Mouse (Mus musculus) heart, postnatal 0 days (tissue): ENCODE data around the gene Poll. TPM values are rescaled to one million over a fixed set of nuclear protein-coding genes. Genes with fewer than 3 reads are reported as not detected.

Source experiments
- ATAC-seq: fragments of 200-750 bp; cut with Nextera tagmentation; 2 replicates; pipeline ENCODE4 v1.8.0; 2017; ENCODE audit warnings: low read depth, moderate number of reproducible peaks, moderate library complexity; ENCODE audit not compliant: insufficient read depth
- DNase-seq: peaks from one replicate; pipeline ENCODE4 v3.0.0-alpha.2; 2016; ENCODE audit warnings: low spot score
- H3K27ac ChIP-seq: fragments of 300-500 bp; sonication (generic); 2 replicates; pipeline ENCODE4 v1.5.1; 2014; ENCODE audit warnings: low read depth, mild to moderate bottlenecking
- H3K27me3 ChIP-seq: fragments of 300-500 bp; sonication (generic); 2 replicates; pipeline ENCODE4 v1.6.1; 2014; ENCODE audit warnings: low read length, mixed read lengths; ENCODE audit not compliant: control insufficient read depth, insufficient read depth
- H3K36me3 ChIP-seq: fragments of 300-500 bp; sonication (generic); replicated peaks from 2 replicates; pipeline ENCODE4 v1.6.1; 2014; ENCODE audit warnings: low read length, mixed read lengths; ENCODE audit not compliant: control insufficient read depth, insufficient read depth
- H3K4me1 ChIP-seq: fragments of 300-500 bp; sonication (generic); 2 replicates; pipeline ENCODE4 v1.6.1; 2014; ENCODE audit warnings: antibody characterized with exemption; ENCODE audit not compliant: control insufficient read depth, insufficient read depth
- H3K4me2 ChIP-seq: fragments of 300-500 bp; sonication (generic); 2 replicates; pipeline ENCODE4 v1.6.1; 2014; ENCODE audit warnings: low read depth, mild to moderate bottlenecking, low read length, moderate library complexity
- H3K4me3 ChIP-seq: fragments of 300-500 bp; sonication (generic); 2 replicates; pipeline ENCODE4 v1.5.1; 2014; ENCODE audit warnings: low read depth, low read length
- H3K9ac ChIP-seq: fragments of 300-500 bp; sonication (generic); replicated peaks from 2 replicates; pipeline ENCODE4 v1.6.1; 2014; ENCODE audit warnings: low read depth, low read length, mixed read lengths
- H3K9me3 ChIP-seq: fragments of 300-500 bp; sonication (generic); replicated peaks from 2 replicates; pipeline ENCODE4 v1.6.1; 2016; ENCODE audit warnings: low read length; ENCODE audit not compliant: control insufficient read depth
- CTCF ChIP-seq: IDR thresholded peaks from 2 replicates; pipeline ENCODE4 v1.5.1; 2016; ENCODE audit warnings: antibody characterized with exemption, control low read depth, low read depth
- EP300 ChIP-seq: IDR thresholded peaks from 2 replicates; pipeline ENCODE4 v1.6.1; 2016; ENCODE audit warnings: antibody characterized with exemption, low read depth
- WGBS: fragments of 180-500 bp; shearing (Covaris S2); extraction: QIAGEN DNeasy Blood & Tissue Kit; methylation state at CpG from one replicate; pipeline ENCODE4 v1.1.7; 2014; 5-methylcytosine and 5-hydroxymethylcytosine counted together
- polyA plus RNA-seq: library from polyadenylated mRNA; unstranded; fragments of >200 nt; fragmentation: Nextera tagmentation; extraction: Ambion mirVana; gene quantifications from 2 replicates; pipeline ENCODE4 v1.2.1, GENCODE M21; 2015
- total RNA-seq: library from RNA; depleted of rRNA; stranded (reverse); fragments of >200 nt; gene quantifications from 2 replicates; pipeline ENCODE4 v1.2.3, GENCODE M21; 2014; ENCODE audit warnings: low replicate concordance

The Poll gene
- total and polyA plus RNA-seq, 2 experiments from 2014 or later, result 9.3 to 12.7 TPM

DNA sequence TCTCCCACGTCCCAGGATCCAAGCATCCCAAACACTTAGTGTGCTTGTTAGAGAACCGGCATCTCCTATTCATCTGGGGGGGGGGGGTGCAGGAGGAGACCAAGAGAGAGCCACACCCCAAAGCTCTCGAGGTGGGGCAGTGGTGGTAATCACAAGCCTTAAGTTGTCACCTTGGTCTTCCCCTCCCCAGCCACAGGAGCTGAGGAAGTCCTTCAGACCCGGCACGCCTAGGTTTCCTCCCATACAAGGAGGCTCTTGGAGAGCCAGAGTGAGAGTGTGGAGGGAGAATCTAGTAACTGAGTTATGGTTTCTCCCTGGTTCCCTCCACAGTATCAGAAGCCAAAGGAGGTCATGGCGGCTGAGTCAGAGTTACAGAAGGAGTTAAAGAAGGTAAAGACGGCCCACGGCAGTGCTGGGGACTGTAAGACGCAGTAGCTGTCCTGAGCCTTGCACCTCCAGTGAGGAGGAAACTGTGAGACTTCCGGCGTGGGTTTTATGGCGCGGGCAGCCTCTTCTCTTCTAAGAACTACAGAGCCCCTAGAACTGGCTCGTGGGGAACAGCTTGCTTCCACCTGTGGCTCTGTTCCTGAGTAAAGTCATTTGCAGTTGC is 16.9 kb upstream of the Poll start:
- no peak overlapping the region for H3K4me2 ChIP-seq
- H3K9me3 ChIP-seq, result no peaks in the 10 kb centered on the region
- H3K4me1 ChIP-seq, result peaks cover 27% of the 10 kb centered on the region
- no peak for DNase-seq
- peaks cover 25% of the 10 kb centered on the region for H3K36me3 ChIP-seq
- no peak for TF ChIP-seq CTCF
- no peak for TF ChIP-seq EP300
- WGBS, result 78% methylated on average over 14 of the region's 14 CpGs
- H3K27me3 ChIP-seq, result no peaks in the 10 kb centered on the region
- no peak overlapping the region for H3K27ac ChIP-seq
- ATAC-seq, result no peak
- no peak overlapping the region for H3K4me3 ChIP-seq
- no peak overlapping the region for H3K9ac ChIP-seq

DNA sequence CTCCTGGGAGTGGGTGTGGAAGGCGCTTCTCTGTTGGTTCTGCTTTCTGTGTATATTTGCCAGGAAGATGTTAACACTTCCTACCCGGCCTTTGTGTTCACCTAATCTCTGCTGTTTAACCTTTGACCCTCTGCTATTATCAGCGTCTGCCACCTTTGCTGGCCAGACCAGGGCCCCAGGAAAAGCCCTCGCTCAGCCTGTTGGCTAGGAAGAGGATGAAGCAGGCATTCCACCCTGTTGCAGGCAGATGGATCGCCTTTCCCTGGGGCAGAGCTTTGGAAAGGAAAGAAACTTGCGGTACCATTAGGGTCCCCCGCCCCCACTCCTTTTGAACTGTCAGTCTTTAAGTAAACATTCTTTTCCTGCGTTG is 15.3 kb upstream of the Poll start:
- H3K9ac ChIP-seq, result no peak overlapping the region
- 24% methylated on average over 8 of the region's 8 CpGs for WGBS
- no peaks in the 10 kb centered on the region for H3K27me3 ChIP-seq
- TF ChIP-seq EP300 (no peak), CTCF (no peak)
- H3K36me3 ChIP-seq, result peaks cover 32% of the 10 kb centered on the region
- peak overlapping the region; percentile 25; the same call in 1 of the 2 replicates for H3K4me2 ChIP-seq
- no peak overlapping the region for H3K4me3 ChIP-seq
- no peak for DNase-seq
- 0 out of 2 replicates have a peak overlapping the region, but pooled peaks have one; percentile 13 for H3K27ac ChIP-seq
- H3K9me3 ChIP-seq, result no peaks in the 10 kb centered on the region
- peaks cover 27% of the 10 kb centered on the region for H3K4me1 ChIP-seq
- ATAC-seq, result no peak

DNA sequence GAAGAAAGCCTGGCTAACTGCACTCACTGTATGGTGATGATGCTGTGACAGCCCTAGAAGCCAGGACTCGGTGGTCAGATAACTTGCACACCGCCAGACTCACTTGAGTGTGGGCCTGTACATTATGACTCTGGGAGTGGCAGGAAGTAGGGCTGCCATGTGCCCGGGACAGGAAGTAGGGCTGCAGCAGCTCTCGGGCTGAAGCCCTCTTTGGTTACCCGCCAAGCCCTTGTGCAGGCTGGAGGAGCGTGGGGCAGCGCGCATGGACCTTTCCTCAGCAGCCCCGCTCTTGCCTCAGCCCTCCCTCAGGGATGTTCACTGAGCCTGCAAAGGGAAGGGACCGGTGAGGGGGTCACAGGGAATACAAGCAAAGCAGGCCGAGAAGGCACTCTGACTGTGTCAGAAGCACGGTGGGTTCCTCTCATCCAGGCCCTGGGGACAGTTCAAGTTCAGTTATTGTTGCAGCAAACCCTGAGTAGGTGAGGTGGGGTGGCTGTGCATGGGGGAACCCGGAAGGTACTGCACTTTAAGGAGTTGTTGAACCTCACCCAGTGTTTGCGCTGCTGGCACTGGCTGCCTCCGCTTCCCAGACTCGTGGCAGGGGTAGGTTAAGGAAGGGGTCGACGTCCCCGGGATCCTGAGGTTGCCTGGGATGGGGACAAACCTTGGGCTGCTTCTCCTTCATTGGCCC is 14.8 kb upstream of the Poll start:
- H3K4me3 ChIP-seq, result no peak overlapping the region
- peak overlapping the region; percentile 25; the same call in 1 of the 2 replicates for H3K4me2 ChIP-seq
- H3K4me1 ChIP-seq, result peaks cover 22% of the 10 kb centered on the region
- no peak for ATAC-seq
- TF ChIP-seq CTCF (no peak), EP300 (no peak)
- no peak for DNase-seq
- 33% methylated on average over 19 of the region's 19 CpGs for WGBS
- no peak overlapping the region for H3K9ac ChIP-seq
- H3K27ac ChIP-seq, result 0 out of 2 replicates have a peak overlapping the region, but pooled peaks have one; percentile 13
- H3K27me3 ChIP-seq, result no peaks in the 10 kb centered on the region
- H3K9me3 ChIP-seq, result no peaks in the 10 kb centered on the region
- H3K36me3 ChIP-seq, result peaks cover 32% of the 10 kb centered on the region

DNA sequence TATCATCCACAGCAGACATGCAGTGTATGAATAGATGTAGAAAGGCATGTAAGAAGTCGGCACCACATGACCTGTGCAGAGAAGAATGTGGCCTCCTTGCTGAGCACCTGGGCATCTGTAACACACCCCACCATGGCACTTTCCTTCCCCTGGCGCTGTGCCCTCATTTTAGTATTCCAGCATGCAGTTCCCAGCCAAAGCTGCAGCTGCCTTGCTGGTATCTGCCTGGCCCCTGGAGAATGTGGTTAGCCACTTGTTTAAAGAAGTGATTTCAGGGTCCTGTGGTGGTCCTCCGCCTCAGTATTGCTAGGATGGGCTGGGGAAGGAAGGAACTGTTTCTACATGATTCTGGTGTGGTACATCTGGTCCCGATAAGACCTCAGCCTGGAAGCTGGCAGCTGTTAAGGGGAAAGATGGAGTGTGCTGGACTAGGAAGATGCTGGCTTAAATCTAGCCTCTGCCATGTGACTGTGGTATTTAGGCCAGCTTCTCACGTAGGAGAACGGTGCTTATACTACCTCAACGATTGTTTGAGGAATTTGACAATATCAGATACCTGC is 14.1 kb upstream of the Poll start:
- ATAC-seq (no peak), DNase-seq (no peak)
- no peak overlapping the region for H3K27ac ChIP-seq
- TF ChIP-seq EP300 (no peak), CTCF (no peak)
- peaks cover 16% of the 10 kb centered on the region for H3K4me1 ChIP-seq
- H3K27me3 ChIP-seq, result no peaks in the 10 kb centered on the region
- no peak overlapping the region for H3K4me3 ChIP-seq
- 57% methylated on average over 7 of the region's 7 CpGs for WGBS
- H3K9me3 ChIP-seq, result no peaks in the 10 kb centered on the region
- H3K9ac ChIP-seq, result no peak overlapping the region
- peaks cover 32% of the 10 kb centered on the region for H3K36me3 ChIP-seq
- no peak overlapping the region for H3K4me2 ChIP-seq

DNA sequence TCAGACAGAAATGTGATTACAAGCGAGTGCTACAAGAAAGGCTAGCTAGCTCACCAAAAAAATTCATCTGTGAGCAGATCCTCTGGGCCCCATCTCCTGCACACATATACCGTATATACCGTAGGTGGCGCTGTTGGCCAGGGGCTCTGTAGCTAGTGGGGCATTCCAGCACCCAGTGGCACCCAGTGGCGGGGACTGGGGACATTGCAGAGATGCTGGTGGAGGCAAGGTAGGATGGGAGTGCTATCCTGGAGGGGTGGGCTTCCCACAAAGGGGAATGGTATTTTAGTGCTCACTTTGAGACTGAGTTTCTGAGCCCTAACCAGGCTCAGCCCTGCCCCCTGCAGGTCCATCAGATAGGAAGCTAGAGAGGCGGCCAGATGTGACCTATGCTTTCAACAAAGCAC is 13.5 kb upstream of the Poll start:
- ATAC-seq, result peak; percentile 81
- WGBS, result 18% methylated on average over 6 of the region's 6 CpGs

More for the DNA sequence above, 13.5 kb upstream of the Poll start:
- peak; percentile 60 for DNase-seq
- TF ChIP-seq EP300 (no peak; the same call in 1 of the 2 replicates), CTCF (peak; percentile 88)
- Histone ChIP-seq H3K9me3 (no peaks in the 10 kb centered on the region), H3K4me2 (no peak overlapping the region), H3K9ac (no peak overlapping the region), H3K27ac (no peak overlapping the region), H3K4me1 (peaks cover 12% of the 10 kb centered on the region), H3K27me3 (no peaks in the 10 kb centered on the region), H3K4me3 (no peak overlapping the region), H3K36me3 (peaks cover 26% of the 10 kb centered on the region)
